Mouse (Mus musculus) ES-CJ7 (cell line): ENCODE measurements around the gene Pax4.
A peak's percentile ranks its signal among the peaks of the same experiment; 100 is the strongest.

Experiments
- DNase-seq: peaks from one replicate; pipeline ENCODE4 v3.0.0; 2011; ENCODE audit warnings: low read depth, low spot score

Pax4 gene

DNA sequence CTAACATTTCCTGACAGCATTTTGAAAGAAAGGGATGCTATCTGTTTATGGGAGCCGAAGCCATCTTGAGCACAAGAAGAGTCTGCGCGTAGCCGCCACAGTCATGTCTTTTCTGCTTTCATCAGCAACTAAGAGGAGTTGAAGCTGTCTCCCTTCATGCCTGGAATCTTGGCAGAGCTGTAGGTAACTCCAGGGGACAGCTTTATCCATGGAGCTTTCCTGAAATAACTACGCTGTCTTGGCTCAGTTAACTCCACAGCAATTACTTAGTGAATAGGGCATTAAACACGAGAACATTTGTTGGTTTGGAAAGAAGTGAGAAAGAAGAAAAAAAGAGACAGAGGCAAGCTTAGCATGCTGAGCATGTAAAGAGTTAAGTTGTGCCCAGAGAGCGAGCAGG is 1.2 kb downstream of the Pax4 start:
- DNase-seq, result no peak

DNA sequence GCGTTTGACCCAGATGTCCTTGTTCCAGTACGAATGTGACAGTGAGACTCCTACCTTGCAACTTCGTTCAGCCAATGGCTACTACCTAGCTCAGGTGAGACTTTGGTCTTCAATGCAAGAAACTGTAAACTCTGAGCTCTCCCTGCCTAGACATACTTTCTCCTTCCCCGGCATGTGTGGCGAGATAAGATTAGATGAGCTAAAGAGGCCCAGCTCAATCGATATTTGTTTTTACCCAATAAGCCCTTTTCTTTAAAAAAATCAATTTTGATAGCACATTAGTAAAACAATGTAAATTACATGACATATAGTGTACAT is 17.7 kb downstream of the Pax4 start:
- DNase-seq, result no peak

DNA sequence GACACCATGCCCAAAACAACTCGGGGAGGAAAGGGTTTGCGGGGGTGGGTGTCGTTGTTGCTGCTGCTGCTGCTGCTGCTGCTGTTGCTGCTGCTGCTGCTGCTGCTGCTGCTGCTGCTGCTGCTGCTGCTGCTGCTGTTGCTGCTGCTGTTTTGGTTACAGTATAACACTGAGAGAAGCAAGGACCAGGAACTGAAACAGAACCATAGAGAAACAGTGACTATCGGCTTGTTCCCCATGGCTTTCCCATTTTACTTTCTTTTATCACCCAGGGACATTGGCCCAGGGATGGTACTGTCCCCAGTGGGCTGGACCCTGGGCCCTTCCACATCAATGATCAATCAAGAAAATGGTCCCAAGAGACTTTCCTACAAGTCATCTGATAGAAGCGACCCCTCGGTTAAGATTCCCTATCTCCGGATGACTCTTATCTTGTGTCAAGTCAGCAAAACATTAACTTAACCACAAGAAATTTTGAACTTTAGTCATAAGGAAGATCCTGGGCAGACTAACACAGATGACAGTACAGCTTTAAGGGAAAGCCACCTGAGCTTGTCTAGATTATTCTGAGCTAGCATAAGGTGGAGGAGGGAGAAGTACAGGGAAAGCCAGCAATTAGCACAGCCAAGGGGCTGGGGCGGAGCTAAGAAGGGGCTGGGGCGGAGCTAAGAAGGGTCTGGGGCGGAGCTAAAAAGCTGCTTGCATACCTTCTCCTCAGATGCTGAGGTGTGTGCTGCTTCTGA is 18.2 kb downstream of the Pax4 start:
- DNase-seq, result peak; percentile 36

DNA sequence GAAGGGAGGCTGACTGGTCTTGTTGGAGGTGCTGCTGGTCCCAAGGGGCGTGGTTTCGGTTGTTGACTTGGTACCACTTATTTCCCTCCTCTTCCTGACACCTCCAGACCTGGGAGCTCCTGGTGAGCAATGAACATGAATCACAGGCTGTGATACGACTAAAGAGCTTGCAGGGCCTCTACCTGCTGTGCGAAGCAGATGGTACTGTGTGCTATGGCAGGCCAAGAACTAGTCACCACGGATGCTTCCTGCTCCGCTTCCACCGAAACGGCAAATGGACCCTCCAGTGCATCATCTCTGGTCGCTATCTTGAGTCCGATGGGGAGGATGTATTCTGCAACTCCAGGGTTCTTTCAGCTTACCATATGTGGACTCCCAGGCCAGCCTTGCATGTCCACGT is 19.3 kb downstream of the Pax4 start:
- DNase-seq, result no peak

DNA sequence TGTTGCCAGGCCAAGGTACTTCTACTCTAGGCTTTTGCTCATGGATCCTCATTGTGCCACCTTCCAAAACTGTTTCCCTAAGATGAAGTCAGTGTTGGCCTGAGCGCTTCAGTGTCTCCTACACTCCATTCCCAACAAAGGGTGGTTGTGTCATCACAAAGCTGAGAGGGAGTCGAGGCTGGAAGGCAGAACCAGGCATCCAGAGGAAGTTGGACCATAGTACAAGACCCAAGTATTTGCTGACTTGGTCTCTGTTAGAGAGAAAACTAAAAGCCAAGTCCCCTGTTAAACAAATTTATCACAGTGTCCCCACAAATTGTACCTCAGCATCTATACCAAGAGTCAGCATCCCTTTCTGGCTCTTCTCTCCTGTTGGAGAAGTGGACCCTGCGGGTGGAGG is 20.9 kb downstream of the Pax4 start, which contains the start of gene Gcc1:
TSS of gene Gcc1 (minus strand) at position 101 of the 400 bp plus-strand sequence.
- DNase-seq, result no peak

DNA sequence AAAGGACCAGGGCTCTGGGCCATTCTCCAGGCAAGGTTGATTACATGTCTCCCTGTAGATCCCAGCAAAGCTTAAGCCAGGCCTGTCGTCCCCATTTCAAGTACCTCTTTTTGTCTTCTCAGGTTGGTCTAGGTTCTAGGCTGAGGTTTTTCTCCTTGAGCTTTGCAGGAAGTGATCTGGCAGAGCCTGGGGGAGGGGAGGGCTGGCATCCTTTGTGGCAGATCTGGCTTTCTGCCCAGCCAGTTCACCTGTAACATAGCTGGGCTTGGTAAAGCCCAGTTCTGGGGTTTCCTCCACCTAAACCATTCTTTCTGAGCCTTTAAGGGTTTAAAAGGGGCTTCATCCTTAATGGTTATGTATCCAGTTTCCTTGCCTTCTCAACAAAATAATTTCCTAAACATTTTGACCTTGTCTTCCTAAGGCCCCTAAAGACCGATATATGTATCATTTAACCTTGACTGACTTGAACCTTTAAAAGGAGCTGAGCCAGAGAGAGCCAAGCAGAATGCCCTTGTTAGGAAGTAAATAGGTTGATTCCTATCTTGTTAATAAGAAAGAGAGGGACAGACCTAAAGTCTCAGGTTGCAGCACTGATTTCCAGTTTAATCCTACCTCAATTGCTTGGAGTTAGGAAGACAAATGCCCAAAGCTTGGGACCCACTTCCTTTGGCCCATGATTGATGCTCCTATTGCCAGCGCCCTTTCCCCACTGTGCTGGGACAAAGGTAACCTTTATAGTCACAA is 21.9 kb downstream of the Pax4 start, which contains the start of gene Fscn3:
TSS of gene Fscn3 (plus strand) at position 694 of the 744 bp plus-strand sequence.
- peak; percentile 13 for DNase-seq

DNA sequence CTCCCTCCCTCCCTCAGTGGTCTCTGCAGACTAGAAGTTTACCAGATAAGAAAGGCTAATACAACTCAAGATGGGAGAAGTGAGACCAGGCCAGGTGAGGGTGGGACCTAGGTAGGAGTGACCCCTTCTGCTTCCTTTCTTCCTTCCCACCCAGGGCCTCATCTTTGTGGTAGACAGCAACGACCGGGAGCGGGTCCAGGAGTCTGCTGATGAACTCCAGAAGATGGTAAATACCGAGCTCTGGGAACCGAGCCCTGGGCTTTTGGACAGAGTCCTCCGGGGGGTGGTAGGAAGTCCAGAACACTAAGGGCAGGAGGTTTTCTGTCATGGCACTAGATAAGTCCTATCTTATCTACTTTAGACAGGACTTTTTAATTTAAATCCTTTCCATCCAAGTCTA is 24.1 kb downstream of the Pax4 start:
- DNase-seq, result no peak

DNA sequence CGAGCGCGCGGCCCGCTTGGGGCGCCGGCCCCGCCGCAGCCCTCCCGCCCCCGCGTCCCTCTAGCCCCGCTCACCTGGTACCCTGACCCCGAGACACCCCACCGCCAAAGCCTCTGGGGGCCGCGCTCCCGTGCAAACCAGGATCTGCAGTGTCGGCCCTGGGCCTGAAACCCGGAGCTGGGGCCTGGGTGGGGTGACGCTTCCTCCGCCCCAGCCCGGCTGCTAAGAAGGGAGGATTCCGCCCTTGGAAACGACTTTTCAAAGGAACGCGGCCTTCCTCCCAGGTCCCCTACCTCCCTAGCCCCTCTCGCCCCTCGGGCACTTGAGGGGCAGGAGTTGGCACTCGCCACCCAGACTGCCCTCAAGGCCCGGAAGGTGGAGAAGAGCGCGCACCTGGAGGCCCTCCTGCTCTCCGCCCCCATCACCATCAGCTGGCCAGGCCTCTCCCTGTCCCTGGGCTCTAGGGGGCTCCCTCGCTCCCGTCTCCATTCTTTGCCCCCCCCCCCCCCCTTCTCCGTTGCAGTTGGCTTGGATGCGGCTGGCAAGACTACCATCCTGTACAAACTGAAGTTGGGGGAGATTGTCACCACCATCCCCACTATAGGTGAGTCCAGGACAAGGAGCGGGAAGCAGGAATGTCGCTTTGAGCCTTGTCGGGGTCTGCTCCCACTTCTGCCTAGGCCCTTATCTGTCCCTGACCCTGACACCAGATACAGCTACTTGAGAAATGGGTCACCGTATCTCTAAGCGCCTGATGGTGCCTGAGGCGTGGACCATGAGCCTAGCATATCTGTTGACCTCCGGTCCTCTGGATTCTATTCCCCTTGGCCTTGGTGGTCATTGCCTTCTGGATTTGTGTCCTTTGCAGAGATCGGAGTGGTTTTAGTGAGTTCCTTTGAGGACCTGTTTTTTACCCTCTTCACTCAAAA is 25.1 kb downstream of the Pax4 start:
- DNase-seq, result peak; percentile 23

DNA sequence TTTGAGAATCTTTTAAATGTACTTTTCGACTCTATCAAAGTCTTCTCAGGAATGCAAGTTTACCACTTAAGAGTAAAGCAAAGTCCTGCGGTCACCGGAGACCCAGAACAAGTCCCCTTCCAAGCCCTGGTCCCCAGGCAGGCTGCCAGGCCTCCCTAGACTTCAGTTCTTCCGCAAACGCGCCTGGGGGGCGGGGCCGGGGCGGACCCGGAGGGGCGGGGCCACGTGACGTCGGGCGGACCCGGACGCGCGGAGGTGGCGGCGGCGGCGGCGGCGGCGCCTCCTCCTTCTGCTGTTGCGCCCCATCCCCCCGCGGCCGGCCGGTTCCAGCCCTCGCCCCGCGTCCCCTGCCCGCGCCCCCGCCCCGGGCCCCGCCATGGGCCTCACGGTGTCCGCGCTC is 25.8 kb downstream of the Pax4 start, which contains the start of gene Arf5:
TSS of gene Arf5 (plus strand) at position 248 of the 400 bp plus-strand sequence.
- peak; percentile 73 for DNase-seq

DNA sequence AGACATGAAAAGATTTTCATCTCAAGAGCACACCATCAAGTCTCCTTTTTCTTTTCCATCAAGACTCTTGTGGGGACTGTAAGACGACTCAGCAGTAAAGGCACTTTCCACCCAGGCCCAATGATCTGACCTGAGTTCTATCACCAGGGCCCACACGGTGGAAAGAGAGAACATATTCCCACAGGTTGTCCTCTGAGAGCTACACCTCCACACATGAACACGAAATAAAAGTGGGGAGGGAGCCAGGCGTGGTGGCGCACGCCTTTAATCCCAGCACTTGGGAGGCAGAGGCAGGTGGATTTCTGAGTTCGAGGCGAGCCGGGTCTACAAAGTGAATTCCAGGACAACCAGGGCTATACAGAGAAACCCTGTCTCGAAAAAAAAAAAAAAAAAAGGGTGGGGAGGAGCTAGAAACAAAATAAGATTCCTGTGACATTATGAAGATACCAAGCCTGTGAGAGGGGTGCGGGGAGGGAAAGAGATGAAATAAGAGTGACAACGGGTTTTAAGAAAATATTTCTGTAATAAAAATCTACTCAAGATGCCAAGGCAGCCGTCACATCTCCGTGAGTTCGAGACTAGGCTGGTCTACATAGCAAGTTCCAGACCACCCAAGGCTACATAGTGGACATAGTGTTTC is 26.4 kb downstream of the Pax4 start:
- DNase-seq, result no peak

DNA sequence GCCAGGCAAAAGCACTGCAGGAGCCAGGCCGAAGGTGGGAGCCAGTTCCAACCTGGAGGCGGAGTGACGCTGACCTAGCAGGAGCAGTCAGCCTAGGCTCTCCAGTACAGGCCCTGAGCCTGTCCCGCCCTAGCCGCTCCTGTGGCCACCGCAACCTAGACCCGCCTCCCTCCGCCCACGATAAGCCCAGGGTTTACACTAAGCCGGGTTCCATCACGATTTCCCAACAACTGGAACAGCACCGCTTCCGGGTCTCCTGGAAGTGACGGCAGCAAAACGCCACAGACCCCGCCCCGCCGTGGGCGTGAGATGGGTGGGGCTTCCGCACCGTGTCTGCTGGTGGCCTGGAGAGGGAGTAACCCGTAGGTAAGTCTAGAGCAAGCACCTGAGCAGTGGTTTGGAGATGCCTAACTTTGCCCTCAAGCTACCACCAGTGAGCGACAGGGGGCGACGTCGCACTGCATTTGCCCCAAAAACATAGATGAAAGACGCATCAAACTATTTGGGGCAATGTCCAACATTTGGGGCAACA is 27.6 kb downstream of the Pax4 start:
- peak; percentile 97 for DNase-seq

DNA sequence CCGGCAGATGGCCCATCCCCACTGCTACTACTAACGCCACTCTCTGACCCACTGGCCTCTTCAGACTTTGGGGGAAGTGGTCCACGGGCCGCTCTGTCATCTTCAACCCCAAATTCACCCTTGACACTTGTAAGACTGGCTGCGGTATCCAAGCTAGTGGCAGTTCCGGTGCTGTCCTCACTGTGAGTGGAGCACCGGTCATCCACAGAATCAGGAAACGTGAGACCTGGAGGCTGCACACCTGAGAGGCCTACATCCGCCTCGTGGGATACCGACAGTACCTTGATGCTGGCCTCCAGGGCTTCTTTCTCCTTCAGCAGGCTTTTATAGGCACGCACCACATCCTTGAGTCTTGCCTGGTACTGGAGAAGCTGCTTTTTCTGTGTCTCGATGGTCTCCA is 28.3 kb downstream of the Pax4 start:
- DNase-seq, result no peak

DNA sequence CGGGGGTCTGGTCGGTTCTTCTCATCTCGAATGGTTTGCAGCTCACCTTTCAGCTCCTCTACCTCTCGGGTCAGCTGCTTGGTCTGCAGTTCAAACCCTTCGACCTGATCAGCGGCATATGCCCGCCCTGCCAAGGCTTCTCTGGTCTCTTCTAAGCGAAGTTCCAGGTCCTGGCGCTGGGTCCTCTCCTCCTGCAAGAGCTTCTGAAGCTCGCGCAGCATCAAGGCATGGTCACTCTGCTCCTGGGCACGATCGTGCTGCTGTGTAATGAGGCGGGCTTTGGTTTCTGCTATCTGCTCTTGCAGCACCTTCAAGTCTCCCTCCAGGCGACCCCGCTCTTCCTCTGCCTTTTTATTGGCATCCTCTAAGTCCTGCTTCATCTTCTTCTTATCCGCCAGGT is 28.8 kb downstream of the Pax4 start:
- no peak for DNase-seq

DNA sequence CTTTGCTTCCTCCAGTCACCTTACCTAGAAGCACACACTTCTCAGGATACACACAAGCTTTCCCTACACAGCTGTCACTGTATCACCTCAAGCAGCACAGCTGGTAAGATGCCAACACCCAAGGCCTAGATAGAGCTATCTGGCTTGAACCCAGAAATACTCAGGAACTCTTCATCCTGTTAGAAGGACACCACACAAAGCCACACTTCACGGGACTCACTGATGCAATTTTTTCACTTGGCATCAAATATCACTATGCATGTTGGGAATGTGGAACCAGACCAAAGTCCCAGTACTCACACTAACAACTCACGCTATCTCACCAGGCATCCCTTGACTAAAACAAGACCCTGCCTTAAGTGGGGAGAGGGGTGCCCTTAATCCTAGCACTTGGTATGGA is 29.5 kb downstream of the Pax4 start:
- DNase-seq, result no peak

DNA sequence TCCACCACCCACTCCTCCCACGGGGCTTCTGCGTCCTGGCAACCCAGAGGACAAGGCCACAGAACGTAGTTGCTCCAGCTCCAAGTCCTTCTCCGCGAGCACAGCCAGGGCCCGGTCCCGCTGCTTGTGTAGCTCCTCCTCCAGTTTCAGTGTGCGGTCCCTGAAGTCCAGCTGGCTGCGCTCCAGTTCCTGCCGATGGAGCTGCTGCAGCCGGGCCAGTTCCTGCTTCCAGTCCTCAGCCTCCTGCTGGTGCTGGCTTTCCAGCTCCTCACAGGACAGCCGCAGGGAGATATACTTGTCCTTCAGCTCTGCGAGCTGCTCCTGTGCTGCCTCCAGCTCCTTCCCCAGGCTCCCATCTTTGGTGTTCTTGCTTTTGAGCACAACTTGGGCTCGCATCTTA is 30.7 kb downstream of the Pax4 start:
- DNase-seq, result no peak

DNA sequence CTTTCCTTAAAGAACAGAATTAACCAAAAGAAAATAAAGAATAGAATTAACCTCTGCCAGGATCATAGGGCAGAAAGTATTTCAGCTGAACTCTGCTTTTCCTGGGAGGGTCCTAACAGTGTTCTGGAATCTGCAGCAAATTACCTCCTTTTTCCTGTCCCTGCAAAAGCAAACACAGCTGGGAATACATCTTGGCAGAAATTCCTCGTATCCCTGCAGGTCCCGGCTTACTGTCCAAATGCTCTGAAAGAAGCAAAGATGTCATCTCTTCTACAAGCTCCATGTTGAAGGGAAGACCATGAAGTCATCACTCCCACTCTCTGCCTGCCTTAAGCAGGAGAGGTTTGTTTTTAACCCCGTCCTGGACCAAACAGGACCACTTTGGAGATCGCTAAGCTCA is 32.2 kb downstream of the Pax4 start:
- no peak for DNase-seq

DNA sequence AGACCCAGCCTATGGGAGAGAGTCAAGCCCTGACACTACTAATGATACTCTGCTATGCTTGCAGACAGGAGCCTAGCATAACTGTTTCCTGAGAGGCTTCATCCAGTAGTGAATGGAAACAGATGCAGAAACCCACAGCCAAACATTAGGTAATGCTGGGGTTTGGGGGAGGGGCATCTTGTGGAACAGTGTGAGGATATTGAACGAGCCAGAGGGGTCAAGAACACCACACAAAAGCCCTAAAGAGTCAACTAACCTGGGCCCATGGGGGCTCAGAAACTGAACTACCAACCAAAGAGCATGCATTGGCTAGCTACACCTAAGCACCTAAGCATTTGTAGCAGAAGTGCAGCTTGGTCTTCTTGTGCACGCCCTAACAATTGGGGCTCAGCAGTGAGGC is 37.9 kb downstream of the Pax4 start:
- no peak for DNase-seq

DNA sequence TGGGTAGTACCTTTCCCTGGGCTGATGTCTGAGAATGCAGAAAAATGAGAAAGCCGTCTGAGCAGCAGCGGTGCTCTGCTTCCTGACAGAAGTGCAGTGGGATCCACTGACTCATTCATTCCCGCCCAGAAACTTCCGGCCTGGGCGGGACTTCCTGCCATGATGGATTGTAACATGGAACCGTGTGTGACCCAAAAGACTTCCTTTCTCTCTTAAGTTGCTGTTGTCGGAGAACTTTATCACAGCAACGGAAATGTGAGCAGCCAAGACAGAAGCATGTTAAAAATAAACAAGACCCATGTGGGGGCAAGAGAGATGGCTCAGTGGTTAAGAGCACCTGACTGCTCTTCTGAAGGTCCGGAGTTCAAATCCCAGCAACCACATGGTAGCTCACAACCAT is 39.1 kb downstream of the Pax4 start:
- DNase-seq, result no peak

DNA sequence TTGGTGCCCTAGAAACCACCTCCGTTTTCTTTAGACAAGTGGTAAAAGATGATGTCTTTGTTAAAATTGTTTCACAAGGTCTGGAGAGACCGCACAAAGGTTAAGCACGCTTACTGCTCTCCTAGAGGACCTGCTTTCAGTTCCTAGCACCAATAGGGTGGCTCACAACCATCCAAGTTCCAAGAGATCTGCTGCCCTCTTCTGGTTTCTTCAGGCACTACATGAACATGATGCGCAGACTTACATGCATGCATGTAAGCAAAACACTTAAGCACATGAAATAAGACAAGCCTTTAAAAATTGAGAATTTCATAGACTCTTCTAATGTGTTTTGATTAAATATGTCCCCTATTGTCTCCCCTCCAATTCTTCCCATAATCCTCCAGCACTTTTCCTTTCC is 49.4 kb downstream of the Pax4 start:
- DNase-seq, result peak; percentile 86

DNA sequence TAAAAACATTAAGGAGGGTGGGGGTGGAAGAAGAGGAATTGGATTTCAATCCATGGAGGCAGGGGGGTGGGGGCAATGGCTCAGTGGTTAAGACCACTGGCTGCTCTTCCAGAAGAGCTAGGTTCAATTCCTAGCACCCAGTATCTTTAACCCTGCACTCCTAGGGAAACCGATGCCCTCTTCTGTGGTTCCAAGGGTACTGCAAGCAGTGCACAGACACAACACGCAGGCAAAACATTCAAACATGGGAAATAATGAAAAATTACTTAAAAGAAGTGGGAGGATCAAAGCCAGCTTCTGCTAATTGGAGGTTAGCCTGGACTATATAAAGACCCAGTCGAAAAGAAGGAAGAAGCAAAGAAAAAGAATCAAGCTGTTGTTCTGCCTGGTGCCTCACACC is 50.4 kb downstream of the Pax4 start:
- peak; percentile 46 for DNase-seq

DNA sequence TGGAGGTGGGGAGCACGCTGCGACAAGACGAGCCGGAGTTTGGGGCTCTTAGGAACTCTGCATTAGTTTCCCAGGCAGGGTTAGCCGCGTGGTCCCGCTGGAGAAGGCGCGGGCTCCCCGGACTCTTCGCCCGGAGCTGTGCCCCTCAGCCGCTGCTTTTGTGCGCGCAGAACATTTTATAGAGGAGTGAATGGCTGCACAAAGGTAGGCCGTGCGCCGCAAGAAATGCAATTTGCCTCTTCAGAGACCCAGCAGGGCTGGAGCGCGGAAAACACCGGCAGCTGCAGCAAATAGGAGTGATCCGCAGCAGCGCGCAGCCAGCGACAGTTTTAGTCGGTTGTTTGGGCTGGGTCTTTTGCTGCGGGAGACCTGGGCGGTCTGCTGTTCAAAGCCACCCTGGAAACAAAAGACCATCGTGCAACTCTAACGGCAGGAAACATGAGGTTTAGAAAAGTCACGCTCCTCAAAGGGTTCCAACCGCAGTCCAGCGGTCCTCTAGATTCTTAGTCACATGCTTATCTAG is 51.4 kb downstream of the Pax4 start, which contains the start of gene Zfp800:
TSS of gene Zfp800 (minus strand) at position 325 of the 523 bp plus-strand sequence.
- peak; percentile 36 for DNase-seq
